Mouse (Mus musculus): ENCODE data around the gene Emc10. TPM values are rescaled to one million over a fixed set of nuclear protein-coding genes. Genes with fewer than 3 reads are reported as not detected.
A peak's percentile ranks its signal among the peaks of the same experiment; 100 is the strongest.

Gene Emc10
- total RNA-seq, 2 experiments from 2014 or later = 84.1 to 90.2 TPM

DNA sequence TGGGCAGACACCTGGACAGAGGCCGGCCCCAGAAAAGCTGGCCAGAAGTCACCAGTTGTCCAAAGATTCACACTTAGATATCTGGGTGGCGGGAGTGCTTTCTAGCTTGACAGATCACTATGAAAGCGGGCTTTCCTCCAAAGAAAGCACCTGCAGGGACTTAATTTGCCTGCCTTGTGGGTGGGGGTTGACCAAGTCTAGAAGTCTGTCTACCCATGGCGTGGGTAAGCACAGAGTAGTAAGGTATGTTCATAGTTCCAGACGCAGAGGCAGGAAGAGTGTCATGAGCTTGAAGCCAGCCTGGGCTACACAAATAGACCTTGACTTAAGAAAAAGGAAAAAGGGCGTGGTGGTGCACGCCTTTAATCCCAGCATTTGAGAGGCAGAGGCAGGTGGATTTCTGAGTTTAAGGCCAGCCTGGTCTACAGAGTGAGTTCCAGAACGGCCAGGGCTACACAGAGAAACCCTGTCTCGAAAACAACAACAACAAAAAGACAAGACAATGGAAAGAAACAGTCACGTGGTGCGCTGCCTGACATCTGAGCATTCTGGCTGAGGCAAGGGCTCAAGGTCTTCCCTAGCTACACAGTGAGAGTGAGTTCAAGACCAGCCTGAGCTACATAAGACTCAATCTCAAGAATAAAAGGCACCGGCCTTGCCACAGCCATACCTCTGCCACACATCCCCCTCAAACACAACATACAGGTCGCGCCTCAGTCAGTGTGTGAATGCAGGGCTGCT is 30.3 kb upstream of the Emc10 start:
- no peak for DNase-seq (ENCODE audit: low spot score in 2 of 2)

DNA sequence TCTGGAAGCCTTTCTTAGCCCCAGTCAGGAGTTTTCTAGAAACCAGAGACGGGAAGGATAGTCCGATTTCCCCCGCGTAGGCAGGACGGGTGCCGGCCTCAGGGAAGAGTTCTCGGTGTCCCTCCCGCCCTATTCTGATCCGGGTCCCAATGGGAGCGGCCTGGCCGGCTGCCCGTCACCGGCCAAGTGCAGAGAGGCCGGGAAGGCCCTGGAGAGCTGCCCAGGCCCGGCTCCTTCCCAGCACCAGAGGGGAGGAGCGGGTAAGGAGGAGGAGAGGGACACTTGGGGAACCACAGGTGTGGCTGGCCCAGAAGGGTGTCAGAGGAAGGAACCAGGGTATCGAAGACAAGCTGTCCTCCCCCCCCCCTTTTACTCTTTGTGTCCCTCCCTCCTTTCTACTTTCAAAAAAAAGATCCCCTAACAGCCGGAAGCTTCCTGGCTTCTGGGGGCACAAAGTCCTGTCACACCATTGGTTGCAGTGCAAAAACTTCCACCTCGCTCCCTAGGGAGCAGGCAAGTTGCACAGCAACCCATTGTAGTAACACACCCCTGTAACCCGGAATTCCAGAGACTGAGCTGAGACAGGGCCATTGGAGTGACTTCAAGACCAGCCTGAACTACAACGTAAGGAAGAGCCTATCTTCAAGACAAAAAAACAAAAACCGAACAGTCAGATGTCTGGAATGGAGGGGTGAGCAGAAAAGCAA is 28.9 kb upstream of the Emc10 start:
- DNase-seq (ENCODE audit: low spot score in 2 of 2) = peak; percentile 49 to 60

DNA sequence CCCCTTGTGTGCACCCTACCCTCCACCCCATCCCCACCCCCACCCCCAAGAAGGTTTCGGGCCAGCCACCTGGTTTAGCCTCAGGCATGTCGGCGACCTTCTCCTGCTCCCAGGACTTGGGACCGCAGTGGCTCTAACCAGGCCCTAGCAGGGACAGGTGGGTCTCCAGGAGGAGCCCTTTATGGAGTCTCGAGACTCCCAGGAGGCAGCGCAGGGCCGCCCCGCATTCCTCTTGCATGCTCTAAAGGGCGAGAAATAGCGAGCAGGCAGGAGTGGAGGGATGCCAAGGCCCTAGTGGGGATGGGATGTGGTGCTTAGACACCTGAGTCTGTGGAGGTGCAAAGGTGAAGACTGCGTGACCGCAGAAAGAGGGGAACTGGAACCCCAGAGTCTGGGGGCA is 28.2 kb upstream of the Emc10 start, which contains the start of gene Mybpc2:
Gene Mybpc2, minus strand, starts transcription at position 155 of the 400 bp plus-strand sequence.
- DNase-seq (ENCODE audit: low spot score in 2 of 2) = no peak

DNA sequence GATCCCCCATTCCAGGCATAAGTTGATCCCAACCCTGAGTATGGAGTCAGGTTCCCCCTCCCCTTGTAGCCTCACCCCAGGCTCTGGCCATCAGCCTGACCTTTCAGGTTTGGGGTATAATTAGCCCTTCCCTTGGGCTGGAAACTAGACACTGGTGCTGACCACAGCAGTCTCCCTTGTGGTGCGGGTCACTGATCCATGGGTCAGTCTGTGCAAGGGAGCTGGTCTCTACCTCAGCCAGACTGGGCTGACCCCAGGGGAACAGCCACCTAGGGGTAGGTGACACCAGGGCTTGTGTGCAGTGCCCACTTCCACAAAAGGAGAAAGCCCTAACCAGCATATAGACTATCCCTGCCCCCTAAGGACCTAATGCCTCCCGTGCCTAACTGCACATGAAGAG is 26.7 kb upstream of the Emc10 start:
- DNase-seq (ENCODE audit: low spot score in 2 of 2) = no peak

DNA sequence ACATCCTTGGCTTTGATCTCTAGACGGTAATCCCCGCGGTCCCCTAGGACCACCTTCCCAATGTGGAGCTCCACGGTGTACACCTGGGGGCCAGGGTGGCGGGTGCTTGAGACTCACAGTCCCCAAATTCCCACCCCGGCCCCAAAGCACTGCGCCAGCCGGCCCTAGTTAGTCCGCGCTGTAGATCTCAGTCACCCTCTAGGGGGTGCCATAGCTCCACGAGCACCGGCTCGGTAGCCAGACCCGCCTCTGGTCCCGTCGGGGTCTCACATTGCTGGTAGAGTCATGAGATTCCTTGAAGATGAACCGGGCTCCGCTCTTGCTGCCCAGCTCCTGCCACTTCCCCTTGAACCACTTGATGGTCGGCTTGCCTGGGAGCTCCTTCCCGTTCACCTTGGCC is 25.4 kb upstream of the Emc10 start:
- DNase-seq (ENCODE audit: low spot score in 2 of 2) = no peak

DNA sequence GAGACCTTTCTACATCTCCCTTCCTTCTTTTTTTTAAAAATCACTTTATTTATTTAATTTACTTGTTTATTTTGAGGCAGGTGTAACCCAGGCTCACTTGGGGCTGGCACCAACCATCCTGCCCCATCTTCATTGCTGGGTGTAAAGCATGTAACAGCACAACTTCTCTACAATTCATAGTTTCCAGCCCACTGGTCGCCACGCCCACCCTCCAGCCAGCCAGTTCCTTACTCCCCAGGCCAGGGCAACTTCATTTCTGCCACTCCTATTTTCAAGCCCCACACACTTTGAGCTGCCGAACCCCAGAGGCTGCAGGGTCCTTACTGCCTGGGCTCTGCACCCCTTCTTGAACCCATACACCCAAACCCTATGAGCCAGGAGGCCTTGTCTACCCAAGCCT is 24.7 kb upstream of the Emc10 start:
- DNase-seq (ENCODE audit: low spot score in 2 of 2) = no peak

DNA sequence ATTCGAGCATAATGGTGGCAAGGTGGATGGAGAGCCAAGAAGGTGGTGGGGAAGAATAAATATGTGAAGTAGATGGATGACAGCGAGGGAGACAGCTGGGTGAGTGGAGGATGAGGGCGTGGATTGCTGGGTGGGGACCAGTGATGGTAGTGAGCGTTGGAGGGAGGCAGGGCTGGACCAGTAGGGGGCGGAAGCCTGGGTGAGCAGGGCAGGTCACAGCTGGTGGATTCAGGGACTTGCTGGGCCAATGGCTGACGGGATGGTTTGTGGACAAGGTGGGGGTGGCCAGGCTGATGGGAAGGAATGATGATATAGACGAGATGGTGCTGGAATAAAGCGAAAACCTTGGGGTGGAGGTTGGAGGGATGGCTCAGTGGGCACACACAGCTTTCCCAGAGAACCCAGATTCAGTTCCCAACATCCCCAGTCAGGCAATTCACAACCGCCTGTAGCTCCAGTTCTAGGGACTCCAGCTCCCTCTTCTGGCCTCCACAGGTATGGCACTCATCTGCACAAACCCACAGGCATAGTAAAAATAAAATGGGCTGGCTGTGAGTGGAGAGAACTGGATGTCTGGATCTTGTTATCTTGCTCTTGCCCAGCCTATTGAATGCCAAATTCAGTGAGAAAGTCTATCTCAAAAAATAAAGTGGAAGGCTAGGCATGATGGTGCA is 23.0 kb upstream of the Emc10 start:
- DNase-seq (ENCODE audit: low spot score in 2 of 2) = no peak

DNA sequence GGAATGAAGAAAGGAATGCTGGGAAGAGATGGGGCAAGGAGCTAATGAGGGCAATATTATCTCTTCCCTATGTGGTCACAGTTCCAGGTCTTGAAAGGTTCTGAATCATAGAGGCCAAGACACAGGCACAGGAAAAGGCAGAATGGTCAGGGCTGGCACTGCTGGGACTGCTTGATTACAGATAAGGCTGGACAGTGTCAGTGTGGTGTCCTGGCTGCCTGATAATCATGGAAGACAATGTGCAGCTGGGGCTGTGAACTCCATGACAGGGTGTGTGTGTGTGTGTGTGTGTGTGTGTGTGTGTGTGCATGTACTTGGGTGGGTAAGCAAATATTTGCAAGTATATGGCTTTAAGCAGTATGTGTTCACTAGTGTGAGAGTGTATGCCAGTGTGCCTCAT is 11.2 kb upstream of the Emc10 start:
- no peak for DNase-seq (ENCODE audit: low spot score in 2 of 2)

DNA sequence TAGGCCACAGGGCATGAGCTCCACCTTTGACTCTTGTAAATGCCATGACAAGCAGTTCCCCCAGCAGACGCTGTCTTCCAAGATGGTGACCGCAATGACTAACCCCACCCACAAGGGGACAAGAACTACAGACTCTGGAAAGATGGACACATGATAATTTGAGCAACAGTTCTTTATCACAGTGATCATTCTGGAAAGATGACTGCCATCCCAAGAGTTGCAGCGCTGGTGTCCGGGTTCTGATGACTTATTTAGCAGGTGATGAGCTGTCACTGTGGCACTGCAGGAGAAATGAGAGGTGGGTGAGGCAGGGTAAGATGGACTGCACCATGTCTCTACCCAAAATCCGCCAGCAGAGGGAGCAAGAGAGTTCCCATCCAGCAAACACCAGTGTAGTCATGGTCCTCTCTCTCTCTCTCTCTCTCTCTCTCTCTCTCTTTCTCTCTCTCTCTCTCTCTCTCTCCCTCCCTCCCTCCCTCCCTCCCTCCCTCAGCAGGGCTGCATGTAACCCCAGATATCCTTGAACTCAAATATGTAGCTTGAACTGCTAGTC is 5.3 kb upstream of the Emc10 start:
- no peak for DNase-seq (ENCODE audit: low spot score in 2 of 2)

DNA sequence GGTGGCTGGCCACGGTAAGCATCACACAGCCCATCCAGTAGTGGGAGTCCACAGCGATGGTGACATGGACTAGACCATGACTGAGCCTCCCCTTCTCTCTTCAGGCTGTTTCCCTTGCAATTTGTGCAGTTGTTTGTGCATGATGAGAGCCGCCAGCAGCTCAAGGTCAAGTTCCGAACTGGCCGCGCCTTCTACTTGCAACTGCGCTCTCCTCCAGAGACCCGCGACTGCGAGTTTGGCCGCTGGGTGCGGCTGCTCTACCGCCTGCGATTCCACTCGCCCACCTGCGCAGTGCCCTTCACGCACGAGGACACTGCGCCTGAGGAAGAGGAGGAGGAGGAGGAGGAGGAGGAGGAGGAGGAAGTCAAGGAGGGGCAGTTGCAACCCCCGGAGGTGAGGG is 3.7 kb upstream of the Emc10 start:
- DNase-seq (ENCODE audit: low spot score in 2 of 2) = no peak

DNA sequence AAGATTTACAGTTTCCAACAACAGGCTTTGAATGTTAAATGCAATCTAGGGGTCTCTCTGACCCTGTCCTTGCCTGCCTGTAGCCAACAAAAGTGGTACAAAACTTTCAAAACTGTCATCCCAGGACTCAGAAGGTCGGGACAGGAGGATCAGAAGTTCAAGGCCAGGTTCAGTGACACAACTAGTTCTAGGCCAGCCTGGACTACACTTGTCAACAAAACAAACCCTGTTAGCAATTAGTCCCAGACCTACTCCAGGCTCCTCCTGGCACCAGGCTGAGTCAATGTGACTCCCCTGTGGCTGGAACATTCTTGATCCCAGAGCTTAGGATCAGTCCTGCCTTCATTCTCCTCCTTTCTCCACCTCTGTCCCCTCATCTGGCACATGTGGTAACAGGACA is 2.6 kb upstream of the Emc10 start:
- DNase-seq (ENCODE audit: low spot score in 2 of 2) = no peak

DNA sequence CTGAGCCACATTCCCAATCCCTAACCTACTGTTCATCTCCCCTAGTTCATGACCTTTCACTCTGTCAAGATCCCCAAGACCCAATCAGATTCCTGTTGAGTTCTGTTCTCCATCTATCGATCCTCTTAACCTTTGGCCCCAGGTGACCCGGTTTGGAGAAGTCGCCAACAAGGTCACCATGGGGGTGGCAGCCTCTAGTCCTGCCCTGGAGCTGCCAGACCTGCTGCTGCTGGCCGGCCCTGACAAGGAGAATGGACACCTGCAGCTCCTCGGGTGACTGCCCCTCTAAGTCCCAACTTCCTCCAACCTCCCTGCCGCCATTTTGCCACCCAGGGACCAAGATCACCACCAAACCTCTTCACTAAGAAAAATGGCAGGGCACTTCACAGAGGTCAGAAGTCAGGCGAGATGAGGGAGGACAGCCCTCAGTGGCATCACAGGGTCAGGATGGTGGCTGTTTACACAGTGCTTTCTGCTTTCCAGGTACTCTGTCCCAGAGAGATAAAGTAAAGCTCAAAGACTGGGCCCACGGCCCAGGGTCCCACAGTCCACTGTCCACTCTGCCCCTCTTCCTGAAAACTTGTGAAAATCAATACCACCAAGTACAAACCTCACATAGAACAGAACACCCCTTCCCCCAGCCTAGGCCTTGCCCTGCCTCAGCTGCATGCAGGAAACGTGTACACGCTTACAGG is 1.2 kb upstream of the Emc10 start:
- no peak for DNase-seq (ENCODE audit: low spot score in 2 of 2)

DNA sequence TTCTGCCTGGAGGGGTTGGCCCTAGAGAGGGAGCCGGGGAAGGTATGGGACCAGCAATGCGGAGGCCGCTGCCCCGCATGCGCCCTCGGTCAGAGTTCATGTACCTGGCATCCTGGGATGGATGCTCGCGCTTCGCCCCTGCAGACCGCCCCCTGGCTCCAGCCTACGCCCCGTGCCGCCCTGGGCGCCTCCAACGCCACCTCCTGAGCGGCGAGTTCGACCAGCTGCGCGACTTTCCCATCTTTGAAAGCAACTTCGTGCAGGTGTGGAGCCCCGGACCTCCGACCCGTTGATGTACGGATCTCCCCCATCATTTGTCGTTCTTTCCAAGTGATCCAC is 411 bp upstream of the Emc10 start:
- no peak for DNase-seq (ENCODE audit: low spot score in 2 of 2)

DNA sequence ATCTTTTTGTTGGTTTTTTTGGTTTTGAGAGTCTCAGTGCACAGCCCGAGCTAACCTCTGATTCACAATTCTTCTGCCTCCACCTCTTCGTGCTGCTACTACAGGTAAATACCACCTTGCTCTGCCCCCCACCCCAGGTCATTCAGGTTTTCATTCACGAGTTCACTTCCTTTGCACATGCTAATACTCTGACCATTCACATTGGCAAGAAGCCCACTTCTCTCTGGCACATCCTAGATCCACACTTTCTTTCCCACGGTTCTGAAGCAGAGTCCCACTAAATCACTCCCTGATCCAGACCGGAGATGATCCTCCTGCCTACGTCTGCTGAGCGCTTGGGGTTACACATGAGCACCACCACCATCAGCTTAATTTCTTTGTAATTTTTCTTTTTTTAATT is 1.2 kb downstream of the Emc10 start:
- no peak for DNase-seq (ENCODE audit: low spot score in 2 of 2)

DNA sequence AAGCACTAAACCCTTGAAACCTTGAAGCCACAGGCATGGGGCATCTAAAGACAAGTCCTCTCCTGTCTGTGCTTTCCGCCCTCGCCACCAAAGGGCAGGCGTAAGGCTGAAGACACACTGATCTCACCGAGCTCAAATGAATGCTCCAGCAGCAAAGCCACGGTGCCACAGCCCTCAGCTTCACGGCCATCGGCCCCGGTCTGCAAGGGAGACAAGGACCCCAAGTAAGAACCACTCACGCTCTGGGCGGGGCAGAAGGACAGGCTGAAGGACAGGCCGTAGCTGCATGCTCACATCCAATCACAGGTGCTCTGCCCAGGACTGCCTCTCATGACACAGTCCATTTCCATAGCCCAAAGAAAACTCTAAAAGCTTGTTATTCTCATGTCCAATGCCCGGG is 1.6 kb downstream of the Emc10 start:
- DNase-seq (ENCODE audit: low spot score in 2 of 2) = no peak

DNA sequence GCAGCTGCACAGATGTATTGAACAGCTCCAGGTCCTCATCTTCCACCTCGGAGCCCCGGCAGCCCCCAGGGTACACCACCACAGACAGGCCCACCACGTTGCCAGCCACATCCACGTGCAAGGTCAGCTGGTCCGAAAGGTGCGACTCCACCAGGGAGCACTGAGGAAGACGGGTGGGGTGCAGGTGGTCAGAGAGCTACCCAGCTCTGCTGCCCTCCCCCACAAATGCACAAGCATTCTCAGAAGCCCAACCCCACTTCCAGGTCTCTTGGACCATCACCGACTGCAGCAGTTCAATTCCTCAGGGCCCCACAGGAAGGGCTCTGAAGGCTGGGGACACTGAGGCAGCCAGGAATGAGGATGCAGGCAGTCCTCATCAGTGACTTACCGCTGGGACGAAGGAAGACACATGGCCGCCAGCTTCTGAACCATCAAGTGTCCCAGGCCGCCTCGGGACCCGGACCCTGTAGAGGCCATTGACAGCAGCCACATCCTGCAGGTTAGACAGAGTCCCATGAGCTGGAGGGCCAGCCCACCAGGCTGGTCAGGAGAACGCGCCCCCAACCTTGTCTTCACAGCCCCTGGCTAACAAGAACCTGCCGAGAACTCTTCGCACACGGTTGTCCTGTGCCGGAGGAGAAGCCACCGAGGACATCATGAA is 4.0 kb downstream of the Emc10 start:
- no peak for DNase-seq (ENCODE audit: low spot score in 2 of 2)

DNA sequence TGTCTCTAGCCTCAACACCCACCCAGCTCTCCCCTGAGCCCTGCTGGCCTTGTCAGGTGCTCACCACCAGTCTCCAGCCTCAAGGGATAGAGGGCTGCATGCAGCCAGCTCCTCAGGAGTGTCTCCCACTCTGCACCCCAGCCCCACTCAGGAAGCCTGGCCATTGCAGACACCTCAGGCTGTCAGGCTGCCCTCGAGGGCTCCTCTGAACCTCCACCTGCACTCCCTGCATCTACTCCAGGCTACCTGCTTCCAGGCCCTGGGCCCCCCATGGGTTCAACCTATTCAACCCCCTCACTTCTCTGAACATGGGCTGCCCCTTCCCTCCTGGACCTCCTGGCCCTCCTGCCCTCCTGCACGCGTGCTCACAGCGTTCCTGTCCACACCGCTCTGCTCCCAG is 4.9 kb downstream of the Emc10 start:
- DNase-seq (ENCODE audit: low spot score in 2 of 2) = no peak

DNA sequence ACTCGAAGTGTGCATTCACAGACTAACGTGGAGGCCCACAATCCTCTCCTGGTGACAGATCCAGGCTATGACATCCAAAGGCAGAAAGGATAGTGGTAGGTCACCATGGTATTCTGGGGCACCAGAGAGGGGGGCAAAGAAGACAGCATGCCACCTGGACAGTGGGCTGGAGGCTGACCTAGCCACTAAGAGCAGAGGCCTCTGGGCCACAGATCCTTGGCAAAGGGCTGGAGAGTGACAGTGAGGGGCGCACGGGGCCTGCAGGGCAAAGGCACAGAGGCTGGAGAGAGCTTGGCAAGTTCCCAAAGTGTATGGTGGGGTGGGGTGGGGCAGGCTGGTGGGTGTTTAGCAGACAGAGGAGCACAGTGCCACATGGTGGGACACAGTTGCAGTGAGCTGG is 6.0 kb downstream of the Emc10 start:
- no peak for DNase-seq (ENCODE audit: low spot score in 2 of 2)

DNA sequence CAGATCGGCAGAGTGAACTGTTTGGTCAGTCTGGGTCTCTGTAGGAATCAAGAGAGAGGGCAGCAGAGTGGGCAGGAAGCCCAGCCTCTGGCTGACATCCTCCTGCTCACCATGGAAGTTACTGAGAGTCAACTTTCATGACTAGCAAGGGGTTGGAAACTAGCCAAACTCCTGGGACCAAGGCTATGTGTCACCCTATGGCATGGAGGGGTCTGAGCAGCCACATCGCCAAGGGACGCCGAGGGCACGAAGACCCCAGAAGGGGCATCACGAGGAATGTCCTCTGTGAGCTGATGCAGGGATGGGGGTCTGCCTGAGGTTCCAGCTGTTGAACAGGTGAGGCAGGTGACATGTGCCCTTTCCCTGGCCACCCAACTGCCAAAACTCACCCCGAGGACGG is 7.8 kb downstream of the Emc10 start:
- no peak for DNase-seq (ENCODE audit: low spot score in 2 of 2)

DNA sequence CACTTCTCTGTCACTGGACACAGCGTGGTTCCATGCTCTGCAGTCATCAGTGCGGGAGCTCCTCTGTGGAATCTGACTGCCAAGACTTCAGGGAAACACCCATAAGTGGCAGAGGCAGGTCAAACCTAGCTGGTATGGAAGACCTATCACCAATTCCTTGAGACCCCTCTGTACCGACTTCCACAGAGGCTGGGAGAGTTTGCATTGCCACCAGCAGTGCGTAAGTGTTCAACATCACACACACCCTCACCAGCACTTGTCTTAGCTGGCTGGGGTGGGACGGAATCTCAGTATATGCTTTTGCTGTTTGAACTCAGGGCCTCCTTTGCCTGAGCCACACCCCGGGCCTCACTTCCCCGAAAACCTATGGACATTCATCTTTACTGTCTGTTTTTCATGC is 8.4 kb downstream of the Emc10 start:
- DNase-seq (ENCODE audit: low spot score in 2 of 2) = no peak

DNA sequence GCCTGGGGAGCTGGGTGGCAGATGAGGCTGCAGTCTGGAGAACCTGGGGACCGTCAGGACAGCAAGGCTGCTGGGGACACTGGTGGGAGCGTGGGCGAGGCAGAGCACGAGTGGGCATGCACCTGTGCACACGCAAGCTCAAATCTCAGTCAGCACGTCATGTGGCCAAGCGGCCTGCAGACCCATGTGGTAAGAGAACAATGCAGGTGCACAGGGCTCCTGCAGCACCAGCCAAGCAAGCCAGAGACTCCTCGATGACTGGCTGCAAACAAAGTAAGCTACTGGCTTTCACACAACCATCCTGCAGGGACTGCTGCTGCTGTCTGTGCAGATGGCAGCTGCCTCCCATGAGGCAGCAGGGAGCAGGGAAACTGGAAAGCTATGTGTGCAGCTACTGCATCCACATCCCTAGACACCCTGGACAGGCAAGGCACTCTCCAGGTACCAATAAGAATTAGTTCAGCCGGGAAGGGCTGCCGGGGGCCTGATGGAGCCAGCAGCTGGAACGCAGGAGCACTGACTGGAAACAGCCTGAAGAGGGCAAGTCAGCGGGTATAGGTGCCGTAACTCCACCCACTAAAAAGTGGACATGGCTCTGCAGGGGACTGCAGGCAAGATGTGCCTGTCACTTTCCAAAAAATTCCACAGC is 9.3 kb downstream of the Emc10 start:
- DNase-seq (ENCODE audit: low spot score in 2 of 2) = no peak
